Mouse (Mus musculus) lung, adult 2 months (tissue): ENCODE results near the gene Ublcp1.

Experiments used
- CTCF ChIP-seq: fragments of 200-500 bp; IDR thresholded peaks from 2 replicates; pipeline ENCODE4 v1.5.1; 2011; ENCODE audit warnings: mild to moderate bottlenecking, low read length, control low read depth; ENCODE audit not compliant: insufficient read depth
- POLR2A ChIP-seq: fragments of 200-500 bp; IDR thresholded peaks from 2 replicates; pipeline ENCODE4 v1.6.1; 2011; ENCODE audit warnings: low read depth, mild to moderate bottlenecking, control low read depth, low read length, borderline replicate concordance; ENCODE audit errors: extremely low read depth

DNA sequence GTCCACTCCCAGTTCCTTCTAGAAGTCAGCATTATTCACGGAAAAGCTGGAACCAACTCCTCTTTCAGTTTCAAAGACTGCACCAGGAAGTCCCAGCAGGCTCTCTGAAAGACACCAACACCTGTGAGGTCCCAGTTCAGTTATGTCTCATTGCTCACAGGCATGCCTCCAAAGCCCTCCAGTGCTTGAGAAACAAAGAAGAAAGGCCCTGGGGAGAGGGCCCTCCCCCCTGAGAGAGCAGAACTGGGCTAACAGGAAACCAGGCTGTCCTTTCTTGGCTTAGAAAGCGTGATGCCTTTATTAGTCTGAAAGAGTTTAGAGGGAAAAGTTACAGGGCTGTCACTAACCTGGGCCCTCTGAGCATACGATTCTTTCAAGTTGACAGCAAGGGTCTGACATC lies 25.9 kb upstream of the Ublcp1 start:
- TF ChIP-seq POLR2A (no peak), CTCF (no peak)
